Mouse (Mus musculus) neural tube, embryonic 11.5 days (tissue): ENCODE data around the gene Dph6. TPM values are rescaled to one million over a fixed set of nuclear protein-coding genes. Genes with fewer than 3 reads are reported as not detected.

ENCODE experiments used
- ATAC-seq: fragments of 200-750 bp; cut with Nextera tagmentation; 2 replicates; pipeline ENCODE4 v1.8.0; 2017; ENCODE audit warnings: moderate number of reproducible peaks, mild to moderate bottlenecking, moderate TSS enrichment, moderate library complexity; ENCODE audit not compliant: insufficient read depth, low FRiP score, low TSS enrichment
- DNase-seq: peaks from one replicate; pipeline ENCODE4 v3.0.0-alpha.2; 2015; ENCODE audit warnings: low spot score
- H3K27ac ChIP-seq: fragments of 300-500 bp; sonication (generic); 2 replicates; pipeline ENCODE4 v1.5.1; 2014; ENCODE audit warnings: low read depth, mild to moderate bottlenecking, low read length
- H3K27me3 ChIP-seq: fragments of 300-500 bp; sonication (generic); 2 replicates; pipeline ENCODE4 v1.6.1; 2014; ENCODE audit warnings: mild to moderate bottlenecking, low read length, mixed read lengths; ENCODE audit not compliant: control insufficient read depth, insufficient read depth
- H3K36me3 ChIP-seq: fragments of 300-500 bp; sonication (generic); 2 replicates; pipeline ENCODE4 v1.6.1; 2014; ENCODE audit warnings: mild to moderate bottlenecking, low read length, moderate library complexity, mixed read lengths; ENCODE audit not compliant: control insufficient read depth, insufficient read depth
- H3K4me1 ChIP-seq: fragments of 300-500 bp; sonication (generic); 2 replicates; pipeline ENCODE4 v1.6.1; 2014; ENCODE audit warnings: low read length, mixed read lengths; ENCODE audit not compliant: control insufficient read depth, insufficient read depth
- H3K4me2 ChIP-seq: fragments of 300-500 bp; sonication (generic); 2 replicates; pipeline ENCODE4 v1.6.1; 2014; ENCODE audit warnings: low read depth, mild to moderate bottlenecking, moderate library complexity
- H3K4me3 ChIP-seq: fragments of 300-500 bp; sonication (generic); 2 replicates; pipeline ENCODE4 v1.5.1; 2014; ENCODE audit warnings: low read depth, low read length
- H3K9ac ChIP-seq: fragments of 300-500 bp; sonication (generic); 2 replicates; pipeline ENCODE4 v1.6.1; 2014; ENCODE audit warnings: mild to moderate bottlenecking, low read length
- H3K9me3 ChIP-seq: fragments of 300-500 bp; sonication (generic); 2 replicates; pipeline ENCODE4 v1.6.1; 2016; ENCODE audit warnings: low read length; ENCODE audit not compliant: control insufficient read depth
- WGBS: fragments of 180-500 bp; shearing (Covaris S2); extraction: QIAGEN DNeasy Blood & Tissue Kit; methylation state at CpG from one replicate; pipeline ENCODE4 v1.1.7; 2014; 5-methylcytosine and 5-hydroxymethylcytosine counted together
- polyA plus RNA-seq: library from polyadenylated mRNA; unstranded; fragments of >200 nt; fragmentation: Nextera tagmentation; extraction: Ambion mirVana; gene quantifications from 2 replicates; pipeline ENCODE4 v1.2.1, GENCODE M21; 2014

Dph6 gene
- polyA plus RNA-seq, 1 experiment from 2014 or later = 17.2 TPM

DNA sequence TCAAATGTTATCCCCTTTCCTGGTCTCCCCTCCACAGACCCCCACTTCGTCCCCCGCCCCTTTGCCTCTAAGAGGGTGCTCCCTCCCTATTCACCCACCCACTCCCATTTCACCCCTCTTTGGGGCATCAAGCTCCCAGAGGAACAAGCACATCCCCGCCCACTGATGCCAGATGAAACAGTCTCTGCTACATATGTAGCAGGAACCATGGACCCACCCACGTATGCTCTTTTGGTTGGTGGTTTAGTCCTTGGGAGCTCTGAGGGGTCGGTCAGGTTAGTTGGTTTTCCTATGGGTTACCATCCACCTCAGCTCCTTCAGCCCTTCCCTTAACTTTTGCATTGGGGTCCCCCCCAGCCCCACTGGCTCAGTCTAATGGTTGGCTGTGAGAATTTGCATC, 61.4 kb downstream of the Dph6 start:
- no peaks in the 10 kb centered on the region for H3K36me3 ChIP-seq
- no peaks in the 10 kb centered on the region for H3K9me3 ChIP-seq
- no peak overlapping the region for H3K4me3 ChIP-seq
- no peak for ATAC-seq
- no peak overlapping the region for H3K27ac ChIP-seq
- H3K4me1 ChIP-seq = no peaks in the 10 kb centered on the region
- WGBS = 94% methylated on average over 5 of the region's 5 CpGs
- no peak overlapping the region for H3K4me2 ChIP-seq
- H3K9ac ChIP-seq = no peak overlapping the region
- DNase-seq = no peak
- H3K27me3 ChIP-seq = no peaks in the 10 kb centered on the region

DNA sequence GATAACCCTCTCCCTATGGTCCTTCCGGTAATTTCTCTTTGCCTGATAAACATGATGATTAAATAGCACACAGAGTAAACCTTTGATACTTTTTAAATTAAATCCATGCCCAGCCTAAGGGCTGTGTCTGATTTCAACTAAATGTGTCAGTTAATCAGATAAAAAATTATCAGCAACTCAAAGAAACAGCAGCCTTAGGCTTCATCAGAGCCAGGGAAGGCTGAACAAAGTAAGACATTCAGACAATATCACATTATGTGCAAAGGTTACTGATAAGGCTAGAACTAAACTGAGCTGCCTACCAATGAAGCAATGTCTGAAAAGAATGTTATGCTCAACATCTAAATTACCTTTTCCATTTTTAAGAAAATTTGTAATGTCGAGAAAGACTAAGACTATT, 74.0 kb downstream of the Dph6 start:
- no peak overlapping the region for H3K27ac ChIP-seq
- no peak overlapping the region for H3K4me3 ChIP-seq
- no peak overlapping the region for H3K9ac ChIP-seq
- 90% methylated on average over 2 of the region's 2 CpGs for WGBS
- DNase-seq (no peak), ATAC-seq (no peak)
- no peaks in the 10 kb centered on the region for H3K4me1 ChIP-seq
- no peak overlapping the region for H3K4me2 ChIP-seq
- H3K9me3 ChIP-seq = no peaks in the 10 kb centered on the region
- H3K27me3 ChIP-seq = no peaks in the 10 kb centered on the region
- no peaks in the 10 kb centered on the region for H3K36me3 ChIP-seq

DNA sequence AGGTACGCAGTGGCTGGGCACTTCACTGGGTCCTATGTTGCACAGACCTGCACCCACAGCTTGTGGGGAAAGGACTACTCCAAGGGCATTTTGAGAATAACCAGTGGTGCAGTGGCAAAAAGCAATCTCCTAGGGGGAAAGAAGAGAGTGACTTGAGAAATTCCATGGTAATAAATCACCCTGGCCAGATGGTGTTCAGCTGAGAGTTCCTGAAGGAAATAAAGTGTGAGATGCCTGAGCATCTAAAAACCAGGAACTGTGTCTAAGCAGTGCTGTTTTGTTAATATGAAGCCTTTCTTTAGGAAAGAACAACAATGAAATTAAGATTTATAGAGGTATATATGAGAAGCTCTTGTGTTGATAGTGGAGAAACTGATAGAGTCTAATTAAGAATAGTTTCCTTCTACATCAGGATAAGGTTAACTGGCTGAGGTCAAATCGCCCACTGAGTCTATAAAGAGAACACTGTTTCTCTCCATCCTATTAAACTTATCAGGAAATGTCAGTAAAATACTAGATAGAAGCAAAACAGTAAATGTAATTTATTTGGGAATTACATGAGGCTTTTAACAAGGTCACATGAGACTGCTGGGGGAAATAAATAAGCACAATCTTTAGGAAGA, 111.7 kb downstream of the Dph6 start:
- H3K4me2 ChIP-seq = no peak overlapping the region
- no peak overlapping the region for H3K9ac ChIP-seq
- H3K4me1 ChIP-seq = no peaks in the 10 kb centered on the region
- H3K9me3 ChIP-seq = no peaks in the 10 kb centered on the region
- H3K36me3 ChIP-seq = no peaks in the 10 kb centered on the region
- no peak overlapping the region for H3K4me3 ChIP-seq
- H3K27ac ChIP-seq = no peak overlapping the region
- WGBS = 76% methylated on average over 2 of the region's 2 CpGs
- no peak for DNase-seq
- no peaks in the 10 kb centered on the region for H3K27me3 ChIP-seq
- ATAC-seq = no peak; the same call in 1 of the 2 replicates

DNA sequence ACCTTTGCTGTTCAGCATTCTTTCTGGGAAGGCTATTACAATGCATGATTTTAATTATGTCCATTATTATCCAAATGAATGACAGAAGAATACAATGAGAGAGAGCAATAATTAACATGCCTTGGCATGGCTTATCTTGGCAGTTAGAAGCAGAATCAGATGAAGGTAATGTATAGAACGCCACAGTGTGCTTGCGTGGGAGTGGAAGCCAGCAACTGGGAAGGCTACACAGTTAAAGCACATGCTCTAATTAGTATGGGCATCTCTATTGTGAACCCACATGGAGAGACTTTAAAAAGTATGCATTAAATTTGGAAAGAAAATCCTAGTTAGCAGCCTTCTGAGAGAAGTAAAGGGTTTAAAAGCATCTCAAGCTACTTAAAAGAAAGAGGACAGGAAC, 112.4 kb downstream of the Dph6 start:
- ATAC-seq (no peak), DNase-seq (no peak)
- Histone ChIP-seq H3K9me3 (no peaks in the 10 kb centered on the region), H3K9ac (no peak overlapping the region), H3K4me1 (no peaks in the 10 kb centered on the region), H3K4me2 (no peak overlapping the region), H3K27me3 (no peaks in the 10 kb centered on the region), H3K36me3 (no peaks in the 10 kb centered on the region), H3K4me3 (no peak overlapping the region), H3K27ac (no peak overlapping the region)
- 87% methylated on average over 2 of the region's 2 CpGs for WGBS

DNA sequence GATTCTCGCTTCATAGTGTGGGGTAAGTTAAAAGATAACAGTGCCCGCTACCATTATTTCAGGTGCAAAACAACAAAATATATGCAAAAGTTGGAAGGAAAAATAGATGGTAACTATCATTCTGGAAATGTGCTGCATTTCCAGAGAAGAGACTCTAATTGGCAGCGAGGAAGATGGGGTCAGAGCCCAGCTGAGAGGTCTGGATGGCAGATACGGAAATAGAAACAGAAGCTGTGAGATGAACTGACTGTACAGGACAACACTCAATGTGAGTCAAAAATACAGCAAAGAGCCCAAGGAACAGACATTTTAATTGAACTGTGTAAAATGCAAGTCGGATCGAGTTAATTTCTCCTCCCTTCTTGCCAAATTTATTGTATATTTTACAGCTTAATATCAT, 114.3 kb downstream of the Dph6 start:
- H3K9ac ChIP-seq = no peak overlapping the region
- ATAC-seq = no peak
- H3K27me3 ChIP-seq = no peaks in the 10 kb centered on the region
- H3K36me3 ChIP-seq = no peaks in the 10 kb centered on the region
- no peak overlapping the region for H3K4me2 ChIP-seq
- no peak for DNase-seq
- no peaks in the 10 kb centered on the region for H3K9me3 ChIP-seq
- H3K27ac ChIP-seq = no peak overlapping the region
- no peak overlapping the region for H3K4me3 ChIP-seq
- 93% methylated on average over 6 of the region's 6 CpGs for WGBS
- H3K4me1 ChIP-seq = no peaks in the 10 kb centered on the region

DNA sequence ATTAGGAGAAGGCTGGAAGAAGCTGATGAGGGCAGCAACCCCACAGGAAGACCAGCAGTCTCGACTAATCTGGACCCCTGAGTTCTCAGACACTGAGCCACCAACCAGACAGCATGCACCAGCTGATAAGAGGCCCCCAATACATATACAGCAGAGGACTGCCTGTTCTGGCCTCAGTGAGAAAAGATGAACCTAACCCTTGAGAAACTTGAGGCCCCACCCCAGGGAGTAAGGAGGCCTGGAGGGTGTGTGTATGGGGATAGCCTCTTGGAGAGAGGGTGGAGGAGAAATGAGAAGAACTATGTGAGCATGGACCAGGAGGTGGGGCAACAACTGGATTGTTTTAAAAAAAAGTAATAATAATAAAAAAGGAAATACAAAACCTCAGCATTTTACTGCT, 118.7 kb downstream of the Dph6 start:
- DNase-seq = no peak
- H3K4me3 ChIP-seq = no peak overlapping the region
- H3K27me3 ChIP-seq = no peaks in the 10 kb centered on the region
- H3K36me3 ChIP-seq = no peaks in the 10 kb centered on the region; the same call in 1 of the 2 replicates
- ATAC-seq = no peak
- H3K9ac ChIP-seq = no peak overlapping the region
- WGBS = 46% methylated on average over 1 of the region's 1 CpGs
- no peak overlapping the region for H3K4me2 ChIP-seq
- no peak overlapping the region for H3K27ac ChIP-seq
- H3K9me3 ChIP-seq = no peaks in the 10 kb centered on the region
- no peaks in the 10 kb centered on the region for H3K4me1 ChIP-seq

DNA sequence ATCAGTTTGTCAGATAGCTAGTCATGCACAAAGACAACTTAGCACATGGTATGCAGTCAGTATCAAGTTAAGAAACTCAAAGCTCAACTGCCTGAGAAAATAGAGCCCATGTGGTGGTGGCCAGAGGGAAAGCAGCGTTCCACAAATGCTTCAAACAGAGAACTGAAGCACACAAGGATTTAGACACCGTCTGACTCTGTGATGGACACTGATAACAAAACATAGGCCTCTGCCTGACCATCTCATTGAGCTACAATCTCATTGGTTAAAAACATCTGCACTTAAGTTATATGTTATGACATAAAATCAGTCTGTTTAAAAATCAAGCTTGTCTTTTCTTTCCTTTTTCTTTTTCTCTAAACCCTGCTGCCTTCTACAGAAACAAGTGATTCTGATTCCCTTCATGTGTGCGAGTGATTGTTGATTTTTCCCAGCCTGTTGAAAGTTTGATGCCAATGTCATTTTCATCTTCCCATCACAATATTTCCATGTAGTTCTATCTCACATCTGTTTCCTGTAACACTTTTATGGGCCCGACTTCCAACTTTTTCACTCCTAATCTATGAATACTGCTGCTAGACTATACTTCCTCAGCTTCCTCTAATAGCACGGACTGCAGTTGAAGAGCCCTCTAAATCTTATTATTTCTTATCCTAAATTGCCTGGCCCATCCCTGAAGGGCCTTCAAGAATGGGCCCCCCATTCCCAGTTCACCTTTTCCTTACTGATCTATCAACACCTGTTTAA, 123.6 kb downstream of the Dph6 start:
- no peaks in the 10 kb centered on the region; the same call in 1 of the 2 replicates for H3K36me3 ChIP-seq
- no peak overlapping the region for H3K27ac ChIP-seq
- H3K4me1 ChIP-seq = no peaks in the 10 kb centered on the region
- DNase-seq = no peak
- H3K9ac ChIP-seq = no peak overlapping the region
- no peak overlapping the region for H3K4me2 ChIP-seq
- H3K4me3 ChIP-seq = no peak overlapping the region
- no peak for ATAC-seq
- no peaks in the 10 kb centered on the region for H3K9me3 ChIP-seq
- WGBS = 84% methylated on average over 5 of the region's 5 CpGs
- no peaks in the 10 kb centered on the region for H3K27me3 ChIP-seq

DNA sequence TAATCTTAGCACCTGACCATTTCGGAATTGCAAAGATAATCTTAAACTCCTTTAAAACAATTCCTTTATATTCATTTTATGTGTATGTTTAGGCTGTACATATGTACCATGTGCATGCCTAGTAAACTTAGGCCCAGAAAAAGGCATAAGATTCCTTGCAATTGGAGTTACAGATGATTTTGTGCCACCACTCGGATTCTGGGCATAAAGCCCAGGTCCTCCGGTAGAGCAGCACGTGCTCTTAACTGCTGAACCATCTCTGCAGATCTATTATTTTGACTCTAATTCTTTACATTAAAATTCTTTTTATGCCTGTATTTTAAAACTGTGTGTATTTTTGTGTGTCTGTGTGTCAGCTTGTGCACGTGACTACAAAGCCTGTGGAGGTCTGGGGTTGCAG, 134.3 kb downstream of the Dph6 start:
- Histone ChIP-seq H3K27ac (no peak overlapping the region), H3K9ac (no peak overlapping the region), H3K4me3 (no peak overlapping the region), H3K4me1 (no peaks in the 10 kb centered on the region), H3K9me3 (no peaks in the 10 kb centered on the region), H3K4me2 (no peak overlapping the region), H3K27me3 (no peaks in the 10 kb centered on the region), H3K36me3 (no peaks in the 10 kb centered on the region)
- no peak for DNase-seq
- no peak for ATAC-seq
- 90% methylated on average over 5 of the region's 5 CpGs for WGBS

DNA sequence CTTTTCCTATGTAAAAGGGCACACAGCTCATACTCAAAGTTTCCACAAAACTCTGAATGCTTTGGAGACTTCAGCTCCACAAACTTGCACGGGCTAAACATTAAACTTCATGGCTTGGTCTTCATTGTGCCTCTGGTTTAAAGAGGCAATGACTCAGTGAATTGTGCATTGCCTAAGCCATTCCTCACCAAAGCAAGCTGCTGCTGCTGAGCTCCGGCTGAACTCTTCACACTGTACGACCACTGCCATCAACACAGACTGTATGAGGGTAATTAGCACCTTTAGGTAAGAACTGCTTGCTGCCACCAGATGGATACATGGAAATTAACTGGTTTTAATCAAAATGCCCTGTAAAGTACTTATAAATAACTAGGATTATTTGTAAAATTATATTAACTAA, 134.9 kb downstream of the Dph6 start:
- Histone ChIP-seq H3K27ac (no peak overlapping the region), H3K27me3 (no peaks in the 10 kb centered on the region), H3K36me3 (no peaks in the 10 kb centered on the region), H3K9ac (no peak overlapping the region), H3K4me1 (no peaks in the 10 kb centered on the region), H3K4me2 (no peak overlapping the region), H3K4me3 (no peak overlapping the region), H3K9me3 (no peaks in the 10 kb centered on the region)
- ATAC-seq (no peak), DNase-seq (no peak)
- WGBS = 71% methylated on average over 3 of the region's 3 CpGs
